Mouse (Mus musculus): Measurements from ENCODE around the gene Prlh. TPM values are rescaled to one million over a fixed set of nuclear protein-coding genes. Genes with fewer than 3 reads are reported as not detected.

Prlh gene
- total and polyA plus RNA-seq, 2 experiments from 2014 or later: 1.5 TPM; not detected in 1

DNA sequence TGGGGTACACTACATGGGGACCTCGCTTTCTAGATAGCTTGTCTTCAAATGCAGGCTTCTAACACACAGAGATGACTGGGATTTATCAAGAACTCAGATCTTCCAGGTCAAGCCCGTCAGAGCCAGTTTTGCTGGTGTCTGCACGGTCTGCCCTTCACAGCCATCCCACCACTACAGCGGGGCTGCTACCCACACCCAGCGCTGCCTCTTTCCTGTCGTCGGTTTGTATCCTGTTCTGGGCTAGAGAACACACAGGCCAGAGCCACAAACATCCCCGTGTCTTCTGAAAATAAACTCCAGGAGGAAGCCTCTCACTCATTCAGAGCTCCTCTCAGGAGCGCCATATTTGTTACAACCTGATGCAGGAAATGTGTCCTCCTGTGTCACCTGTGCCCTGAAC, 3.6 kb upstream of the Prlh start:
- WGBS: 73% methylated on average over 9 of the region's 9 CpGs
- no peaks in the 10 kb centered on the region for H3K36me3 ChIP-seq (ENCODE audit: insufficient read depth, low read length)
- no peak overlapping the region for H3K27ac ChIP-seq
- ATAC-seq (no peak), DNase-seq (ENCODE audit: low spot score) (no peak)
- no peak overlapping the region for H3K4me2 ChIP-seq (ENCODE audit: low read depth, low read length)
- no peaks in the 10 kb centered on the region for H3K27me3 ChIP-seq (ENCODE audit: insufficient read depth, low read length)
- H3K4me1 ChIP-seq (ENCODE audit: insufficient read depth, low read length): no peaks in the 10 kb centered on the region
- no peak overlapping the region for H3K4me3 ChIP-seq (ENCODE audit: low read length)
- H3K9me3 ChIP-seq (ENCODE audit: low read length): no peaks in the 10 kb centered on the region
- H3K9ac ChIP-seq (replicated peaks; ENCODE audit: low read length): no peak overlapping the region
- no peak for TF ChIP-seq CTCF (IDR thresholded peaks at IDR 0.05; ENCODE audit: low read depth)

DNA sequence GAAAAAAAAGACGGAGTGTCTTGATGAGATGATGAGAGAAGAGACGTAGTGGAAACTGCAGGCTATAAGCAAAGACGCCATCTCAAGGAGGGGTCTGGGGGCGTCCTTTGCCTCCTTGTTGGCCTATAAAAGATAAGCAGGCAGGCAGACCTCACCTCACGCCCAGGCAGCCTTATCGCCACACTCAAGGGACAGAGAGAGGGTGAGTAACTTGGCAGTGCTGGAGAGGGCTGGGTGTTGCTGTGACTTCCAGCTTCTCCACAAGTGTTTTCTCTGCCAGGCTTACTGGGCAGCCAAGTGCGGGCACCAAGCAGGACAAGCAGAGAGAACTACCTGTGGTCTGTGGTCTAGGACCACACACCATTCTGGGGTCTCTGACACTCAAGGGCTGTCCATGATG, 1.2 kb upstream of the Prlh start:
- H3K36me3 ChIP-seq (ENCODE audit: insufficient read depth, low read length): no peaks in the 10 kb centered on the region
- ATAC-seq: no peak
- H3K27ac ChIP-seq: no peak overlapping the region
- no peaks in the 10 kb centered on the region for H3K27me3 ChIP-seq (ENCODE audit: insufficient read depth, low read length)
- TF ChIP-seq CTCF (IDR thresholded peaks at IDR 0.05; ENCODE audit: low read depth): no peak
- H3K9me3 ChIP-seq (ENCODE audit: low read length): no peaks in the 10 kb centered on the region
- H3K4me1 ChIP-seq (ENCODE audit: insufficient read depth, low read length): no peaks in the 10 kb centered on the region
- WGBS: 90% methylated on average over 7 of the region's 7 CpGs
- no peak overlapping the region for H3K9ac ChIP-seq (replicated peaks; ENCODE audit: low read length)
- no peak overlapping the region for H3K4me3 ChIP-seq (ENCODE audit: low read length)
- no peak for DNase-seq (ENCODE audit: low spot score)
- no peak overlapping the region for H3K4me2 ChIP-seq (ENCODE audit: low read depth, low read length)

DNA sequence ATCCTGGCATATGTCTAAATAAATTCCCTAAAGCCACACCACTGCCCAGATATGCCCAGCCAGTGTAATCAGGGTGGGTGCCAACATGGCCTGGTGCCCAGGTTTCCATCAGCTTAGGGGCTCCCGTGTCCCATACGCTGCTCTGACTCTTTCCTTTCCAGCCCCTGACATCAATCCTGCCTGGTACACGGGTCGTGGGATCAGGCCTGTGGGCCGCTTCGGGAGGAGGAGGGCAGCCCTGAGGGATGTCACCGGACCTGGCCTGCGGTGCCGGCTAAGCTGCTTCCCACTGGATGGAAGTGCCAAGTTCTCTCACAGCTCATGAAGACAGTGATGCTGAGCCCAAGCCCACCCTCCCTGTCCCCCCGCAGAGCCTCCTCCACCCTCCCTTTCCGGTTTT, 780 bp downstream of the Prlh start:
- Histone ChIP-seq H3K27me3 (ENCODE audit: insufficient read depth, low read length) (no peaks in the 10 kb centered on the region), H3K9ac (replicated peaks; ENCODE audit: low read length) (no peak overlapping the region), H3K27ac (no peak overlapping the region), H3K4me1 (ENCODE audit: insufficient read depth, low read length) (no peaks in the 10 kb centered on the region), H3K4me3 (ENCODE audit: low read length) (no peak overlapping the region), H3K4me2 (ENCODE audit: low read depth, low read length) (no peak overlapping the region), H3K36me3 (ENCODE audit: insufficient read depth, low read length) (no peaks in the 10 kb centered on the region), H3K9me3 (ENCODE audit: low read length) (no peaks in the 10 kb centered on the region)
- TF ChIP-seq CTCF (IDR thresholded peaks at IDR 0.05; ENCODE audit: low read depth): no peak
- ATAC-seq (peak; percentile 72), DNase-seq (ENCODE audit: low spot score) (peak; percentile 59)
- WGBS: 40% methylated on average over 11 of the region's 11 CpGs

DNA sequence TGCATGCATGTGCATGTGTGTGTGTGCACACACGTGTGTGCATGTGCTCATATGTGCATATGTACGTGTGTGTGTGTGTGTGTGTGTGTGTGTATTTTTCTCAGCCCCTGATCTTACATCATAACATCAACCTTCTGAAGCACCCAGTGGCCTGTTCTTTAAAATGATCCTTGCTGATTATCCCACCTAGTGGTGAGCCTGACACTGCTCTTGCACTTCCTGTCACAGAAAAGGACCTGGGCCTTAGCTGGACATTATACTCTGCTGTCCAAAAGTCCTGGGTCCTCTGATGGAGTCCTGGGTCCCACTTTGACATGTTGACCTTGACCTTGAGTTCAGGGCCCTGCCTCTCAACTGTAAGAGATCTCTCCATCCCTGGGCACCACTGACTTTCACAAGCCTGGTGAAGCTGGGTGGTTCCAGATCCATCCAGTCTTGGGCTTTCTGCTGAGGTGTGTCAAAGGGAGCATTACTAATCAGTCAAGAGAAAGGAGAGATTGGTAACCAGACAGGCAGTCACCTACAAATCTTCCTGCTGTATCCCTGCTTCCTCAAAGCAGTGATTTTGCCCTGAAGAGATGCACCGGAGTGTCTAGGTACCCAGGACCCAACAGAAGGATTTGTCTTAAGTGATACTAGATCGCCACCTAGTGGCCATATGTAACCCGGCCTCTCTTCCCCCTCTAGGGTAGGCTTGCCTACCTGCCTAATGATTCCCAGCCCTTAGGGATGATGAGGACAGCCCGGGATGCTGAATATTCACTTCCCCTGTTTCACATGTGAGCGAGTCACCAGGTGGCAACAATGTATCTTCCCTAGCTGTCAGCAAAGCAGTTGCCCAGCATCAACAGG, 3.6 kb downstream of the Prlh start:
- Histone ChIP-seq H3K9ac (replicated peaks; ENCODE audit: low read length) (no peak overlapping the region), H3K36me3 (ENCODE audit: insufficient read depth, low read length) (no peaks in the 10 kb centered on the region), H3K9me3 (ENCODE audit: low read length) (no peaks in the 10 kb centered on the region), H3K4me1 (ENCODE audit: insufficient read depth, low read length) (no peaks in the 10 kb centered on the region), H3K27me3 (ENCODE audit: insufficient read depth, low read length) (no peaks in the 10 kb centered on the region; the same call in 1 of the 2 replicates), H3K27ac (no peak overlapping the region), H3K4me3 (ENCODE audit: low read length) (no peak overlapping the region), H3K4me2 (ENCODE audit: low read depth, low read length) (no peak overlapping the region)
- DNase-seq (ENCODE audit: low spot score) (peak; percentile 92), ATAC-seq (peak; percentile 81)
- 30% methylated on average over 7 of the region's 7 CpGs for WGBS
- TF ChIP-seq CTCF (IDR thresholded peaks at IDR 0.05; ENCODE audit: low read depth): peak; percentile 89

DNA sequence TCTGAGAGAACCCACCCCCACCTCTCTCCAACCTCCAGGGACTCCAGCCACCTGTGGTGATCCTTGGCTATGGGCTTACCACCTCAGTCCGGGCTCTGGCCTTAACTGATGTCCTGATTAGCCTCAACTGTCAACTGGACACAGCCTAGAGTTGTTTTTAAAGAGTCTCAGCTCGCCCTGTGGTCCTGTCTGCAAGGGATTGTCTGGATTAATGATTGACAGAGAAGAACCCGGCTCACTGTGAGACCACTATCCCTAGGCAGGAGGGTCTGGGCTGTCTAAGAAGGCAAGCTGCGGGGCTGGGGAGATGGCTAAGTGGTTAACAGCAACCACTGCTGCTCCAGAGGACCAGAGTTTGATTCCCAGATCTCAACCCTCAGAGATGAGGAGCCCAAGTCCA, 9.6 kb downstream of the Prlh start:
- 43% methylated on average over 4 of the region's 4 CpGs for WGBS

DNA sequence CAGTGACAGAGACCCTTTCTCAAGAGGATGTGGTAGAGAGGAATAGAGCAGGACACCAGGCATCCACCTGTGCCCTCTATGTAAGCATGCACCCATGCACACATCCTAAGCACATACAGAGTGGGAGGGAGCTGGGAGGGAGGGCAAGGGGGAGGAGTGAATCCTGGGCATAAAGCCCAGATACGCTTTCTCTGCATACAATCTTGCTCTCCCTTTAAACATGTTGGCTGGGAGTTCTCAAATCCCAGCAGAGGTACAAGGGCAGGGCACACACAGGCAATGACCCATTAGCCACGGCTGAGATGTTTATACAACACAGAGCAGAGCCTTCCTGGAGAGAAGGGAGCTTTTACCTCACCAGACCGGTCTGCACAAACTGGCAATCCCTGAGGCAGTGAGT, 10.1 kb downstream of the Prlh start:
- ATAC-seq: peak; percentile 60; the same call in 1 of the 2 replicates
- Histone ChIP-seq H3K27ac (no peak overlapping the region), H3K4me3 (ENCODE audit: low read length) (no peak overlapping the region), H3K27me3 (ENCODE audit: insufficient read depth, low read length) (no peaks in the 10 kb centered on the region; the same call in 1 of the 2 replicates), H3K9me3 (ENCODE audit: low read length) (no peaks in the 10 kb centered on the region), H3K4me1 (ENCODE audit: insufficient read depth, low read length) (peaks cover 3% of the 10 kb centered on the region), H3K9ac (replicated peaks; ENCODE audit: low read length) (no peak overlapping the region), H3K4me2 (ENCODE audit: low read depth, low read length) (no peak overlapping the region), H3K36me3 (ENCODE audit: insufficient read depth, low read length) (no peaks in the 10 kb centered on the region)
- WGBS: 15% methylated on average over 3 of the region's 3 CpGs
- no peak for TF ChIP-seq CTCF (IDR thresholded peaks at IDR 0.05; ENCODE audit: low read depth)
- DNase-seq (ENCODE audit: low spot score): no peak

More for the DNA sequence above, 9.6 kb downstream of the Prlh start:
- H3K27ac ChIP-seq: no peak overlapping the region
- no peaks in the 10 kb centered on the region for H3K9me3 ChIP-seq (ENCODE audit: low read length)
- 0 out of 2 replicates have a peak, but pooled peaks have one; percentile 2 for ATAC-seq
- no peak overlapping the region for H3K9ac ChIP-seq (replicated peaks; ENCODE audit: low read length)
- no peaks in the 10 kb centered on the region; the same call in 1 of the 2 replicates for H3K27me3 ChIP-seq (ENCODE audit: insufficient read depth, low read length)
- no peak overlapping the region for H3K4me3 ChIP-seq (ENCODE audit: low read length)
- DNase-seq (ENCODE audit: low spot score): no peak
- no peaks in the 10 kb centered on the region for H3K36me3 ChIP-seq (ENCODE audit: insufficient read depth, low read length)
- H3K4me2 ChIP-seq (ENCODE audit: low read depth, low read length): no peak overlapping the region
- no peak for TF ChIP-seq CTCF (IDR thresholded peaks at IDR 0.05; ENCODE audit: low read depth)
- no peaks in the 10 kb centered on the region for H3K4me1 ChIP-seq (ENCODE audit: insufficient read depth, low read length)

DNA sequence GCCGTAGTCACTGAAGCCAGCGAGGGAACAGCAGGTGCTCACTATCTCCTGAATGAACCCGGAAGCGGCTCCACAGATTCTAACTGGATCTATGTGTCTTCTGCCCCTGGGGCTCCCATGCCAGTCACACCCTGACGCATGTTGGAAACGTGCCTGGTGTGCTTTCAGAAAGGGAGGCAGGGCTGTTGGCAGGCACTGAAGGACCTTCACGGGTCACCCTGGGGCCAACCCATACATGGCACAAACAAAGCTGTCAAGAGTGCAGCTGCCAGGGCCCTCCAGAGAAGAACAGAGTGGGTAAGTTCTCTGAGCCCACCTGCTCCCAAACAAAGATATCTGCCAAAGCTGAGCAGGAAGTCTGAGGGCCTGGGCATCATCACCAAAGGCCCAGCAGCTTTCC, 14.7 kb downstream of the Prlh start:
- no peak overlapping the region for H3K4me2 ChIP-seq (ENCODE audit: low read depth, low read length)
- peaks cover 5% of the 10 kb centered on the region for H3K4me1 ChIP-seq (ENCODE audit: insufficient read depth, low read length)
- H3K4me3 ChIP-seq (ENCODE audit: low read length): no peak overlapping the region
- no peaks in the 10 kb centered on the region for H3K9me3 ChIP-seq (ENCODE audit: low read length)
- H3K36me3 ChIP-seq (ENCODE audit: insufficient read depth, low read length): no peaks in the 10 kb centered on the region
- DNase-seq (ENCODE audit: low spot score): peak; percentile 76
- no peak overlapping the region for H3K27ac ChIP-seq
- H3K27me3 ChIP-seq (ENCODE audit: insufficient read depth, low read length): no peaks in the 10 kb centered on the region
- no peak for TF ChIP-seq CTCF (IDR thresholded peaks at IDR 0.05; ENCODE audit: low read depth)
- H3K9ac ChIP-seq (replicated peaks; ENCODE audit: low read length): no peak overlapping the region
- ATAC-seq: peak; percentile 76
- WGBS: 33% methylated on average over 7 of the region's 7 CpGs
